Mouse (Mus musculus) left cerebral cortex, postnatal 4 days (tissue): Measurements from ENCODE around the gene Suclg2. TPM values are rescaled to one million over a fixed set of nuclear protein-coding genes. Genes with fewer than 3 reads are reported as not detected.

Experiments
- DNase-seq: peaks from one replicate; pipeline ENCODE4 v3.0.0-alpha.2; 2022
- intact Hi-C: fragments of 180-260 bp; cut with DNase I; formaldehyde crosslinking; loops from one replicate; pipeline ENCODE4 v1.15.1; 2025
- total RNA-seq, 2 experiments: library from RNA; stranded (reverse); gene quantifications; 2 replicates each; pipeline ENCODE4 v1.2.3; 2021

Gene Suclg2
- total RNA-seq, 2 experiments from 2014 or later: 12.3 to 12.5 TPM

GRCm38 (mm10) chr6:95700981-95701610 lies 17.5 kb downstream of the Suclg2 start:
- intact Hi-C loops: no loop called here
- no peak for DNase-seq

DNA sequence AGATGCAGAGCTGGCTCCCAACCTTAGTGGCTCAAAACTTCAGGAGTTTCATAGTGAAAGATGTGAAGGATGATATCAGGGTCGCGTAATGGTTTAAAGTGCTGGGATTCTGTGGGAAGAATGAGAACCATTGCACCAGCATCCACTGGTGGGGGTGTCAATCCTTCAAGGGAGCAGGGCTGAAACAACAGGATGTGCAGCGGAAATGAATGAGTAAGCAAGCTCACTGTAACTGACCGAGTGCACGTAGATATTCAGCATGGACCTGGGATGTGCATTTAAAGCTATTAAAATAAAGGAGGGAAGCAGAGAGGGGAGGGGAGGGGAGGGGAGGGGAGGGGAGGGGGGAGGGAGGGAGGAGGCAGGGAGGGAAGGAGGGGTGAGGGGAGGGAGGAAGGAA lies 18.4 kb downstream of the Suclg2 start:
- intact Hi-C loops: no loop called here
- DNase-seq: no peak

GRCm38 (mm10) chr6:95699326-95699725 lies 19.3 kb downstream of the Suclg2 start:
- DNase-seq: no peak

DNA sequence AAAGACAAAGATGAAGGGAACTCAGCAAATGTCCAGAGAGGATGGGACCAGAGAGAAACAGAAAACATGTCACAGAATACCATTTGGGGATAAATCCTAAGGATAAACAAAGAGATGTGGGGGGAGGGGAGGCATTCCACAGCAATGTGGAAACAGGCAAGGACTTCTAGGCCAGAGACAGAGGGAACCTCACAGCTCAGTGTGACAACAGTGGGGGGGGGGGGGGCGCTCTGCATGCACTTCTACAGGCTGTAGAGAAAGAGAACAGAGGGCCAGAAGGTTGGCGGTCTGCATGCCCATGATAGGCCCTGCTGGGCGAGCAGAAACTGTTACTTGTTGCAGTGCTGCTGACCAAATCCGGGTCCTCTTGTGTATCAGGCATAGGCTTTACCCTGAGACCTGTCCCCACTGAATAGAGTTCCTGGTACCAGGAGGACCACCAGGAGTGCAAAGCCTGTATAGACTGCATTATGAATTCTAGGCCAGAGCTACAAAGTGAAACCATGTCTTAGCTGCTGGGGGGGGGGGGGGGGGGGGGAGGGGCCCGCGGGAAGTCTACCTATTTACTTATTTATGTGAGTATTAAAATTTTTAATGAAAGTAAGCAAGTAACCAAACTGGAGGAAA lies 20.0 kb downstream of the Suclg2 start:
- intact Hi-C loops: no loop called here
- DNase-seq: no peak

More at GRCm38 (mm10) chr6:95699326-95699725, 19.3 kb downstream of the Suclg2 start:
- intact Hi-C loops: no loop called here

DNA sequence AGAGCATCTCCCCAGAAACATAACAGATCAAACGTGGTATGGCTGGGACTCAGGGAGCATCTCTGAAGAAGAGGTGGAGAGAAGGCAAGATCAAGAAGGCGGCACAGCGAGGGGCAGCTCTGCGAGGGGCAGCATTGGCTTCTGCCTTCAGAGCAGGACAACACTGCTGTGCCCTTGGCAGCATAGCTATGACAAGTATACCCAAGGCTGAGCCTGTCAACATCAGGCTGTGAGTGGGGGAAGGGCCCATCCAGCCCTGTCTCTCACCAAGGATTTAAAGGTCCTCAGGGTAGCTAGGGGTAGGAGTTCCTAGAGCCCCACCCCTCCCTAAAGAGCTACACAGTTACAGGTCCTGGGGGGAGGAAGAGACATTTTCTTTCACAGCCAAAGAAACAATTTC lies 23.7 kb downstream of the Suclg2 start:
- intact Hi-C loops: no loop called here
- DNase-seq: no peak

- intact Hi-C loops: no loop called here
- DNase-seq: no peak
Observed at GRCm38 (mm10) chr6:95685242-95685641, 33.4 kb downstream of the Suclg2 start.

- intact Hi-C loops: no loop called here
Observed at GRCm38 (mm10) chr6:95679718-95680117, 38.9 kb downstream of the Suclg2 start.

GRCm38 (mm10) chr6:95679261-95679660 lies 39.3 kb downstream of the Suclg2 start:
- DNase-seq: no peak
- intact Hi-C loops: no loop called here

More at GRCm38 (mm10) chr6:95679718-95680117, 38.9 kb downstream of the Suclg2 start:
- DNase-seq: no peak

DNA sequence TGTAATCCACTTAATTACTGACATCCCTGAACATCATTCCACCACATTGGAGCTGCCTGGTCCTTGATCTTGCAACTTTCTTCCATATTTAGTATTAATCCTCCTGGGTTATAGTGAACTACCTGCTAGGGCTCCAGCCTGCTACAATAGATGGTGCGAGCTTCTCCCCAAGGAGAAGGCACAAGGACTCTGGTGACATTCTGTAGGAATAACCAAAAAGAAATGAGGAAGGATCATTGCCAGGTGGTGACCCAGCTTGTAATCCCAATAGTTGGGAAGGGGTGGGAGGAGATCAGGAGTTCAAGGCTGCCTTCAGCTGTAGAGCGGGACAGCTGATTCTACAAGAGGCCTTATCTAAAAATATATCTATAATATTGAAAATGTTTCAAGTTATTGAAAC lies 41.6 kb downstream of the Suclg2 start:
- DNase-seq: no peak
- intact Hi-C loops: no loop called here

- intact Hi-C loops: no loop called here
- DNase-seq: no peak
Observed at GRCm38 (mm10) chr6:95676439-95676838, 42.2 kb downstream of the Suclg2 start.

DNA sequence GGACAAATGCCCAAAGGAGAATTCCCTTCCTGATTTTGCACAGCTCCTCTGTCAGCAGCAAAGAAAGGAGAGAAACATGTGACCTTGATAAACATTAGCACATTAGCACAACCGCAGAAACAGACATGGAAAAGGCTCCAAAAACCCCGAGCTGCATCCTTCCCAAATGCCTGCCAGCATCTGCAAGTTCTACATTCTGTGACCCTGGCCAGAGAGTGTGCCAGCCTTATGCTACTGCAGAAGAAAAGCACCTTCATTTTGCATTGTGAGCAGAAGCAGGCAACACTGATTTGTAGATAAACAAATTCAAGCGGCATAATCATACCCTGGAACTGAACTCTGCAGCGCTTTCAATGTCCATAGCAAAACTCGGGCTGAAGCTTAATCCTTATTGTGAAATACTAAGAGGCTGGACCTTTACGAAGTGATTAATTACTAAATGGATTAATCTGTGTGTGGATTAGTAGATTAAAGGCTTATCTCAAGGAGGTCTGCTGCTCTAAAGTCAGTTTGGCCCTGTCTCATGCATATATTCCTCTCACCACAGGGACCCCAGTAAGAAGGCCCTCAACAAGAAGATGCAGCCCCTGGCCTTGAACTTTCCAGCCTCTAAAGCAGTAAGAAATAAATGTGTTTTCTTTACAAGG lies 43.4 kb downstream of the Suclg2 start:
- intact Hi-C loops: no loop called here
- DNase-seq: no peak

- DNase-seq: no peak
- intact Hi-C loops: no loop called here
Observed at GRCm38 (mm10) chr6:95674651-95675050, 43.9 kb downstream of the Suclg2 start.

GRCm38 (mm10) chr6:95669335-95669729 lies 49.3 kb downstream of the Suclg2 start:
- intact Hi-C loops: no loop called here

DNA sequence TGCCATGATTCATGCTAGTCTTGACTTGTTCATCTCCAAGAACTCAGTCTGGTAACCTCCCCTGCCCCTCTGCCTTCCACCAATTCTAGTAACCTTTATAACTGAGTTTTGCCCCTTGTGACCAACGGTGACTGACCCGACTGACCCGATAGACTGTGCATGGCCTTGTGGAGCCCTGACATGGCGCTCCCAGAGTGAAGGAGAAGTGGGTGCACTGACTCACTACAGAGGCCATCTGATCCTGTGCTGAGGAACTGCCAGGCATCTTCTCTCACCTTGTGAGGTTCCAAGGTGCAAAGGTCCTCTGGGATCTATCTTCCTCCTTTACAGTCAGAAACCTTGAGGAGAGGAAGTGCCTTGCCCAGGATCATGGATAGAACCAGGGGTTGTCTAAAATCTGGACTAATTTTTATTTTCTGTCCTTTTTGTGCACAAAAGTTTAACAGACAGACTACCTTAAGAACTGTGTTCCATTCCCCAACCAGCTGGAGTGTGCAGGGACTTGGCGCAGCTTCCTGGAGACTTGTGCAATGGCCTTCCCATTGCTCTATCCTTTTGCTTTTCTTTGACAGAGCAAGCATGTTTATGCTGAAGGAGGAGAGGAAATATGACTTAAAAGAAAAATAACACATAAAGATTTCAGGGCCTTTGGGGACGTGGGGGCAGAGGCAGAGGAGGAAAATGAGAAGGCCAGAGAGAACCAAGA lies 49.8 kb downstream of the Suclg2 start:
- intact Hi-C loops: no loop called here
- DNase-seq: no peak

More at GRCm38 (mm10) chr6:95669335-95669729, 49.3 kb downstream of the Suclg2 start:
- DNase-seq: peak; percentile 67

DNA sequence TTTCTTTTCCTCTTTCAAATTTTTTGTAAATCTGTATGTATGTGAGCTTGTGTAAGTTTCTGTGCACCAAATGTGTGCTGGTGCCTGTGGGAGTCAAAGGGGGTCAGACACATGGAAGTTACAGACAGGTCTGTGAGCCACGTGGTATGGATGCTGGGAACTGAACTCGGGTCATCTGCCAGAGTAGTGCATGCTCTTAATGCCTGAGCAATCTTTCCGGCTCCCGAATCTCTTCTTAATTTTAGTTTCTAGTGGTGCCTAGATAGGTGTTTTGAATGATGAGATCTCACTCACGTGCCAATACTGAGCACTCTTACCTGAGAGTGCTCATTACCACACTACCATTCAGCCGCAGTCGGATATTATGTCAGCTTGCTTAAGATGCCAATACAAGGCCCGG lies 60.9 kb downstream of the Suclg2 start:
- no peak for DNase-seq
- intact Hi-C loops: no loop called here

DNA sequence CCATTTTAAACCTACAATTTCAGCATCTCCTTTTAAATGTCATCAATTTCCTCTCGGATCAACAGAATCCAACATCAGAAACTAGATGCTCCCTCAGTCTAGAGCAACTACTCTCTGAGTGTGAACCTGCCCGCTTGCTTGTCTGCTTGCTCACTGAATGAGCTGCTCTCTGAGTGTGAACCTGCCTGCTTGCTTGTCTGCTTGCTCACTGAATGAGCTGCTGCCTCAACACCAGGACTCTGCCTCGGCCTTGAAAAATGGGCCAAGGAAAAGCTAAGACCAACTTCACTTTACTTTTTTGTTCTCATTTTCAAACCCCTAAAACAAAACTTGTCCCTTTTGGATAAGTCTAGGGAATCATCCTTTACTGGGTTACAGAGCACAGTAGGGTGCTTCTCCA lies 64.9 kb downstream of the Suclg2 start:
- intact Hi-C loops: no loop called here
- DNase-seq: no peak

DNA sequence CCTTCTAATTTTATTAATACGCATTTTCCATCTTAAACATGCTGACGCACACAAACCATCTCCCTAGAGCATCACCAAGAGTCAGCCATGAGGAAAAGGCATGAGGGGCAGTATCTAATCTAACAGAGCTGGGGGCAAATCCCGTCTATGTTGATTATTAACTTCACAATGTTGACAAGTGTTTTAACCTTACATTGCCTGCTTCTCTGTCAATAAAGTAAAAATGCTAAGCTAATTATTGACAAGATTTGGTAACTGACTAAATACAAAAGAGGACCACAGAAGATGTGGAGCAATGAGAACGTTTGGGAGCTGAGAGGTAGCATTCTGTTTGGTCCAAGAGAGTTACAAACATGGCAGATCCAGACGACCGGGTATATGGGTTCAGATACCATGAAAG lies 65.8 kb downstream of the Suclg2 start:
- no peak for DNase-seq
- intact Hi-C loops: no loop called here

DNA sequence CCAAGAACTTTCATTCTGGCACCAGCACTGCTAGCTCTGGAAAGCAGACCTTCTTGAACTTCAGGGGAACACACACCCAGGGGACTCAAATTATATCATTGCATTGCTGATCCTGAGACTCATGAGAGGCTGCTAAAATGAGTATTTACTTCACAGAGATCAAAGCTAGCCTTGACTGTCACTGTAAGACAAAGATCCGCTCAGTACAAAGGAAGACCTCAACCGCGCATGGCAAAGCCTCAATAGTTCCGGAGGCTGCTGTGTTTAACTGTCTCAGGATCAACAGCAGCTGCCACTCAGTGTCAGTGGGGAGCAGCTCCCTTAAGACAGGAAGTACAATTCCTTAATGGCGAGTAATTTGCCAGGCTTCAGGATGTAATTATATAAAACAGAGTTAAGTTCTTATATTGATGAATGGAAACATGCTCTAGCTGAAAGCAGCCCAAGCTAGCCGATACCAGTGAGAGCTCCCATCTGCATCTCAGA lies 67.2 kb downstream of the Suclg2 start:
- DNase-seq: no peak
- intact Hi-C loops: no loop called here

DNA sequence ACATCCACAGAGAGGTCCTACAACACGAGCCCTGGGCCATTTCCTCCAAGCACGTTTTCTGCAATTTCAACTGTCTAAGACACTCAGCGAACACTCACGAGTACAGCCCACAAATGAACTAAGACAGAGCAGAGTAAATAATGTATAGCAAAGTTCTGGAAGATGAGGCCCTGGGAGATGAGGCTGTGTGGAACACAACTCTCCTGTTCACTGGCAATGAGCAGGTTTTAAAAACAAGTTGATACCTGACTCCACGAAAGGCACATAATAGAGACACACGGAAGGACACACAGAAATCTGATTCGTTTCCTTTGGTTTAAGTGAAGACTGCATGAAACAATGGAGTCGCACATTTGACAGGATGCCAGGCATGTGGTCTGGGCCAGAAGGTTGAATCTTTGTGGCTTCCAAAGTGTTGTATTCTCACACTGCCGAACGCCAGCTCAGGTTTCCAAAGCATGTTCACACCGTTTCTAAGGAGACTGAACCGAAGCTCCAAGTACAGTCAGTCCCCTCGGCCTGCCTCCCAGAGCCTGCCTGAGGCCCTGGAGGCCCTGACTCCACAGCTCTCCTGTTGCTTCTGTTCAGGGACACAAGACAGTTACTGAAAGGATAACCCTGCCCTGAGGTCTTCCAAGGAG lies 68.4 kb downstream of the Suclg2 start:
- DNase-seq: peak; percentile 40
- intact Hi-C loops: no loop called here

GRCm38 (mm10) chr6:95649123-95649663 lies 69.4 kb downstream of the Suclg2 start:
- peak; percentile 7 for DNase-seq
- intact Hi-C loops: no loop called here

DNA sequence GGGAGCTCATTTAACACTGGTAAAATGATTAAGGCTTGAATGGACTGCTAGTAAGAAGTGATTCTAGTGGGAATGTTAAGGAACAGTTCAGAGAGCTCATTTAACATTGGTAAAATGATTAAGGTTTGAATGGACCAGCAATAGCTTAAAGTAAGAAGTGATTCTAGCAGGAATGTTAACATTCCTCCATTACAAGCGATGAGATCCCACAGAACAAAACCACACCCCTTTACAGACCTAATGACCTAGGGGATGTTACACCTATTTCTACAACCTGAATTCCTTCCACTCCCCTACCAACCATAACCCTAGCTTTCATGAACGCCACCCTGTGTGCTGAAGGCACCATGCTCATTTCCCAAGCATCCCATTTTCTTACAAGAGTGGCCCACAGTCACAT lies 81.2 kb downstream of the Suclg2 start:
- intact Hi-C loops: no loop called here
- DNase-seq: no peak
